Mouse (Mus musculus) brown adipose tissue, adult 24 weeks (tissue): ENCODE data around the gene Efr3b. TPM values are rescaled to one million over a fixed set of nuclear protein-coding genes. Genes with fewer than 3 reads are reported as not detected.

Source experiments
- H3K27ac ChIP-seq: fragments of 200-500 bp; replicated peaks from 2 replicates; pipeline ENCODE4 v1.5.1; 2012; ENCODE audit warnings: low read depth, mild to moderate bottlenecking, low read length
- H3K4me1 ChIP-seq: fragments of 200-500 bp; 2 replicates; pipeline ENCODE4 v1.6.1; 2012; ENCODE audit warnings: low read length, mixed read lengths; ENCODE audit not compliant: control insufficient read depth, insufficient read depth, insufficient read length
- H3K4me3 ChIP-seq: fragments of 200-500 bp; 2 replicates; pipeline ENCODE4 v1.5.1; 2012; ENCODE audit warnings: low read depth, mild to moderate bottlenecking, low read length, moderate library complexity; ENCODE audit not compliant: insufficient read depth
- polyA plus RNA-seq: library from polyadenylated mRNA; stranded (reverse); fragments of >200 nt; gene quantifications from 2 replicates; pipeline ENCODE4 v1.2.4, GENCODE M21; 2012; ENCODE audit not compliant: missing spikeins, insufficient read depth, insufficient read length

Gene Efr3b
- 2.3 and 3.3 TPM in 2 replicates for polyA plus RNA-seq

DNA sequence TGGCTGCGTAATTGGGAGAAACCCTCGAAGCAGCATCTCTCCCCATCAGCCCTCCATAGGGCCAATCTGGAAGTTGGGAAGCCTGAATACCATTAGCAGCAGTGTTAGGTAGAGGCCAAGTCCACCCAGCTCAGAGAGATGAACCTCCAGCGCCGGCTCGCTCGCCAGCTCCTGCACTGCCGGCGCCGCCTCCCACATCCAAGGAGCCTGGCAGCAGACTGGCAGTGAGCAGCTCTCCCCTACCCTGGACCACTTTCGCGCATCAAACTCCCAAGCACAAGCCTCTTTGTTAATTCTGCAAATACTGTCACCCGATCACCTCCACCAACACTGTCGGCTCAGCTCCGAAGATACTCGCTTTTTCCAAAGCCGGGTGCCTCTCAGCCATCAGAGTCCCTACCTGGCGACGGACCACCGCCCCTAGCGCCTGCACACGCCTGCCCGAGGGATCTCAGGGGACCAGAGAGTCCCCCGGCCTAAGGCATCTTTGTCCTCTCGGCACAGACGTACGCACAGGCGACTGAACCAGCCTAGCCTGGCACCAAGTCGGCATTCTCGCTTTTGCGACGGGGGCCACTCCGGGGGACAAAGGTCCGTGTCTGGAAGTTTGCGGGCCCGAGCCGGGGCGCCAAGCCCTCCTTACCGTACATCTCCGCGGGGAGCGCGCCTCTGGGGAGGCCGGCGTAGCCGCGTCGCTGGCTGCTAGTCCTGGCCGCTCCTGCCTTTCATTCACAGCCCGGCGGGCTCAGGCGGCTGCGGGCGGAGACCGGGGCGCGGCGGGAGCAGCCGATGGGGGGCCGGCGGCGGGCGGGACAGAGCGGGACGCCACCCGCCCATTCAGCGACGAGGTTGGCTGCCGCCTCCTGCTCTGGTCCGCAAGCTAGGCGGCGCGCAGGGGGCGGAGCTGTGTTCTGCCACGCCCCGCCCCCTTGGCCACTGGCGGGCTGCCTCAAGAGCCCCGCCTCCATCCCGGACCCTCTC is at the start of gene Efr3b:
Efr3b (minus strand) TSS at position 855 of the 981 bp plus-strand sequence.
- H3K27ac ChIP-seq = peak within 1 kb of the TSS; percentile 9; the same call in 1 of the 2 replicates
- H3K4me1 ChIP-seq = peaks cover 10% of the 10 kb centered on the region
- peak within 1 kb of the TSS; percentile 82 for H3K4me3 ChIP-seq

- Histone ChIP-seq H3K4me1 (no peaks in the 10 kb centered on the region), H3K27ac (no peak overlapping the region), H3K4me3 (no peak overlapping the region)
Measured at GRCm38 (mm10) chr12:4083441-4083840, 44.7 kb upstream of the Efr3b start.

DNA sequence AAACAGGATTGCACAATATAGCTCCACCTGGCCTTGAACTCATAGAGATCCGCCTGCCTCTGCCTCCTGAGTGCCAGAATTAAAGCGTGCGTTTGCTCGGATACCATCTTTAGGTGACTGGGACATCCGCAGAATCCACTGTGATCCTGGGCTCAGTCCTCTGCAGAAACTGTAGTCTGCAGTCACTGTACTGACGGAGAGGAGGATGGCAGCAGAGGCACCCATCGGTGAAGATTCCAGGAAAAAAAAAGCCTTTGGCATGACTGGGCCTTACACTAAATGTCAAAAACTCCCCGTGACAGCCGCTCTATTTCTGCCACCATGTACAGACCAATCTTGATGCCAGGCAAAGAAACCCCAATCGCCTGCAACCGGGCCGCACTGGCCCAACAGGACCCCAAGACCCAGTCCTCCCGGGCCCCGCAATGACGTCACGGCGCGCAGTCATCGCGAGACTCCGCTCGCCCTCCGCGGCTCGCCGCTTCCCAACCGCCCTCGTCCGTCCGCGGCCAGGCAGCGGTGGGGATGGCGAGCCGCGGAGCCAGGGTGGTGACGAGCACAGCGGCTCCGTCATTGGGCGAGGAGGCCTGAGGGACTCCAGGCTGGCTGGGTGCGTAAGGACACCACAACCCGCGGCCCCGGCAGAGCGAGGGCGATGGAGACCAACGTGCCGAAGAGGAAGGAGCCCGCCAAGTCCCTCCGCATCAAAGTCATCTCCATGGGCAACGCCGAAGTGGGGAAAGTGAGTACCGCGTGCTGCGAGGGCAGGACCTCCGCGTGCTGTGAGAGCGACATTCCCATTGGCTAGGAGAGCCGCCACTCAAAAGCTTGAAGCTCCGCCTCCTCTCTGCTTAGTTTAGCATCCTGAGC is 43.7 kb upstream of the Efr3b start, which contains the start of gene Dnajc27:
Dnajc27 (plus strand) TSS at position 452 of the 870 bp plus-strand sequence.
- no peaks in the 10 kb centered on the region for H3K4me1 ChIP-seq
- H3K4me3 ChIP-seq = peak within 1 kb of the TSS; percentile 91
- peak within 1 kb of the TSS; percentile 94 for H3K27ac ChIP-seq

- Histone ChIP-seq H3K4me1 (no peaks in the 10 kb centered on the region), H3K4me3 (no peak overlapping the region), H3K27ac (no peak overlapping the region)
Measured at GRCm38 (mm10) chr12:4080311-4080710, 41.6 kb upstream of the Efr3b start.

- Histone ChIP-seq H3K27ac (no peak overlapping the region), H3K4me3 (no peak overlapping the region), H3K4me1 (no peaks in the 10 kb centered on the region)
Measured at GRCm38 (mm10) chr12:4078069-4078468, 39.4 kb upstream of the Efr3b start.

DNA sequence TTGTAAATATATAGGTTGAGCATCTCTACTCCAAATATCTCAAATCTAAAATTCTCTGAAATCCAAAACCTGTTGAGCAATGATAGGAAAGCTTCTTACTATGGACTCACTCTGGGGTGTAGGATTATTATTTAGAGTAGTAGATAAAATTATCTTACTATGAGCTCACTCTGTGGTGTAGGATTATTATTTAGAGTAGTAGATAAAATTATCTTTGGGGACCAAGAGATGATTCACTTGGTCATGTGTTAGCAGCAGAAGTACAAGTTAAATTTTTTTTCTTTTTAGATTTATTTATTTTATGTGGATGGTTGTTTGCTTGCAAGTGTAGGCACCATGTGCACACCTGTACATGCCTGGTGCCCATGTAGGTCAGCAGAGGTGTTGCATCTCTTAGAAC is 37.7 kb upstream of the Efr3b start:
- Histone ChIP-seq H3K4me3 (no peak overlapping the region), H3K4me1 (no peaks in the 10 kb centered on the region), H3K27ac (no peak overlapping the region)

GRCm38 (mm10) chr12:4075407-4075806 is 36.7 kb upstream of the Efr3b start:
- H3K27ac ChIP-seq = no peak overlapping the region
- no peak overlapping the region for H3K4me3 ChIP-seq
- no peaks in the 10 kb centered on the region for H3K4me1 ChIP-seq

- H3K4me3 ChIP-seq = no peak overlapping the region
- H3K27ac ChIP-seq = no peak overlapping the region
- no peaks in the 10 kb centered on the region for H3K4me1 ChIP-seq
Measured at GRCm38 (mm10) chr12:4071671-4072070, 33.0 kb upstream of the Efr3b start.

DNA sequence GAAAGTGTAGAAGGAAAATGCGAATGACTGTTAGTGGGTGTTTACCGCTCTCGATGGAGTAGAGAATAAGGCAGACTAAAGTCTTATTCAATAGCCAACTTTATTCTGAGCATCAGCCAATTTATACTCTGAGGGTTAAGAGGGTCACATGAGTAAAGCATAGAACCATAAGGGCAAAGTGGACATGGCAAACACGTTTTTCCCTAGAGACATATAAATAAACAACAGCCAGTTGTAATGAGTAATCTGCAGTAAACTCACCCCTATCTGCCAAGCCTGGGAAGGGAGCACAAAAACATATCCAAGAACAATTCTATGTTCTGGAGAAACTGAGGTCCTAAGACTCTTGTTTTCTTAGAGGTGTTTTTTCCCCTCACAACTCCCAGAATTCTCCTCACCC is 29.8 kb upstream of the Efr3b start:
- Histone ChIP-seq H3K27ac (no peak overlapping the region), H3K4me1 (no peaks in the 10 kb centered on the region), H3K4me3 (no peak overlapping the region)

DNA sequence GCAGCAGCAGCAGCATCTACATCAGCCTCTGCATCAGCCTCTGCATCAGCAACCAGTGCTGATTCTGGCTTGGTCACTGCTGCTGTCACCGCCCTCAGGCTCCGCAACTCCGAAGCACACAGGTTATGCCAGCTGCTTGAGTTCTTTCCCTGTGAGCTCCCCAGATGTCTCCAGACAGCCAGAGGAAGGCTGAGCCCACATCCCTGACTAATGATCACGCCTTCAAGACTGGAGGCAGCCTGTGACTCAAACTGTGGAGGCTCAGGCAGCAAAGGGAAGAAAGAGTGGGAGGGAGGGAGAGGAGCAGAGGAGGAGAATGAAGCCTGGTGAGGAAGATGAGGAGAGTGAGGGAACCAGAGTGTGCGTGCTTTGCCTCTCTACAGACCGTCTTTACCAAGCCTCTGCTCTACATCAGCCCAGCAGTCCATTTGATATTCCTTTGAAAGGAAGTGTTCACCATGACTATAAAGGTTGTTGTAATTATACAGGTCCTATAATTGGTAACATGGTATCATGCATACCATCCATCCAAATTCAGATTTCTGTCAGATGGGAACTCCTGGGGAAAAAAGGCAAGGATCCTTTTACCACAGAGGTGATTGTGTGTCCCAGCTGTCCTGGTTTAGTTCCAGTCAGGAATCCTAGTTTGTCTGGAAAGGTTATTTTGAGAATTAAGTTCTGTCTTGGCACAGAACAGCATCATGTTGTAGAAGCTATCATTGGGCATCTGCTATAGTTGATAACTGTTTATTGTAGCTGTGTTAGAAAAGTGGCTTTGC is 28.2 kb upstream of the Efr3b start:
- Histone ChIP-seq H3K4me3 (no peak overlapping the region), H3K27ac (no peak overlapping the region), H3K4me1 (no peaks in the 10 kb centered on the region)

DNA sequence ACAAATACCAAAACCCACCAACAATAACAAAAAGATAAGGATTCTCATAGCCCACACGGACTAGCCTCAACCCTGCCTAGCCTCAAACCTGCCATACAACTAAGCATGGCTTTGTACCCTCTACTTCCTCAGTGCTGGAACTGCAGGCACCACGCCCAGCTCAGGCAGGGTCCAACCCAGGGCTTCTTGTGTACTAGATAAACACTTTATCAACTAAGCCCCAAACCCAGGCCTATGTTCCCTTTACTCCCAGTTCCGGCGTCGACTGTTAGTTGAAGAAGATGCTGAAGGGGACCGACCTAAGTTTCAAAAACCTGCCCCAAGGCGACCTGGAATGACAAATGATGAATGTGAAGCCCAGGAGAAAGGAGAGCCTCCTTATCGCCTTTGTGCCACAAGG is 27.2 kb upstream of the Efr3b start:
- Histone ChIP-seq H3K4me3 (no peak overlapping the region), H3K27ac (no peak overlapping the region), H3K4me1 (no peaks in the 10 kb centered on the region)

- Histone ChIP-seq H3K4me1 (no peaks in the 10 kb centered on the region), H3K4me3 (no peak overlapping the region), H3K27ac (no peak overlapping the region)
Measured at GRCm38 (mm10) chr12:4065498-4065897, 26.8 kb upstream of the Efr3b start.

DNA sequence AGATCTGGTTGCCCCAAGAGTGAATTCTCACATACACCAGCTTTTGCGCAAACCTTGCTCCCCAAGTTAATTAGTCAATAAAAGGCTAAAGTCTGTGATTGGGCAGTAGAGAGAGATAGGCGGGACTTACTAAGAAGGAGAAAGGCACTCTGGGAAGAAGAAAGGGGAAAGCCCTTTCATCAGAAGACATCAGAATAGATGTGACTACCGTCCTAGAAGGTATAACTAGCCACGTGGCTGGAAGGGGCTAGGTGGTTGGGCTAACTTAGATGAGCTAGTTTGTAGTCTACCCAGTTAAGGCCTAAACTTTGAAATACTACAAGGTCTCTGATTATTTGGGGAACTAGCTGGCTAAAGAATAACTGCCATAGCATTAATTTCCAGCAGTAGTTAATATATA is 21.0 kb upstream of the Efr3b start:
- no peak overlapping the region for H3K27ac ChIP-seq
- H3K4me1 ChIP-seq = no peaks in the 10 kb centered on the region
- no peak overlapping the region for H3K4me3 ChIP-seq

- H3K27ac ChIP-seq = no peak overlapping the region
Measured at GRCm38 (mm10) chr12:4058321-4058720, 19.6 kb upstream of the Efr3b start.

More at GRCm38 (mm10) chr12:4058321-4058720, 19.6 kb upstream of the Efr3b start:
- no peaks in the 10 kb centered on the region for H3K4me1 ChIP-seq
- no peak overlapping the region for H3K4me3 ChIP-seq
